Mouse (Mus musculus): ENCODE results near the gene Sfmbt1. TPM values are rescaled to one million over a fixed set of nuclear protein-coding genes. Genes with fewer than 3 reads are reported as not detected.

Gene Sfmbt1
- polyA plus RNA-seq, 1 experiment from 2014 or later: 12.5 TPM

GRCm38 (mm10) chr14:30761211-30761610, 46.6 kb downstream of the Sfmbt1 start:
- no peak overlapping the region for H3K27ac ChIP-seq (replicated peaks)
- no peak overlapping the region for H3K4me3 ChIP-seq (replicated peaks)
- H3K27me3 ChIP-seq: no peaks in the 10 kb centered on the region
- H3K9me3 ChIP-seq (replicated peaks): no peaks in the 10 kb centered on the region
- H3K36me3 ChIP-seq (replicated peaks): peaks cover 3% of the 10 kb centered on the region; the same call in 1 of the 2 replicates
- H3K4me2 ChIP-seq: no peak overlapping the region
- H3K4me1 ChIP-seq (replicated peaks): peaks cover 19% of the 10 kb centered on the region
- H3K9ac ChIP-seq: no peak overlapping the region
- 54% methylated on average over 1 of the region's 1 CpGs for WGBS (ENCODE audit: insufficient replicate concordance)
- no peak for ATAC-seq (ENCODE audit: insufficient read depth)

- no peak overlapping the region for H3K4me2 ChIP-seq
- H3K27ac ChIP-seq (replicated peaks): no peak overlapping the region
- no peak for ATAC-seq (ENCODE audit: insufficient read depth)
- no peaks in the 10 kb centered on the region for H3K27me3 ChIP-seq
- no peak overlapping the region for H3K4me3 ChIP-seq (replicated peaks)
- peaks cover 18% of the 10 kb centered on the region for H3K4me1 ChIP-seq (replicated peaks)
- WGBS (ENCODE audit: insufficient replicate concordance): 59% methylated on average over 7 of the region's 7 CpGs
- H3K9ac ChIP-seq: no peak overlapping the region
- no peaks in the 10 kb centered on the region for H3K9me3 ChIP-seq (replicated peaks)
- peaks cover 3% of the 10 kb centered on the region for H3K36me3 ChIP-seq (replicated peaks)
Measured at GRCm38 (mm10) chr14:30762131-30762903, 47.7 kb downstream of the Sfmbt1 start.

DNA sequence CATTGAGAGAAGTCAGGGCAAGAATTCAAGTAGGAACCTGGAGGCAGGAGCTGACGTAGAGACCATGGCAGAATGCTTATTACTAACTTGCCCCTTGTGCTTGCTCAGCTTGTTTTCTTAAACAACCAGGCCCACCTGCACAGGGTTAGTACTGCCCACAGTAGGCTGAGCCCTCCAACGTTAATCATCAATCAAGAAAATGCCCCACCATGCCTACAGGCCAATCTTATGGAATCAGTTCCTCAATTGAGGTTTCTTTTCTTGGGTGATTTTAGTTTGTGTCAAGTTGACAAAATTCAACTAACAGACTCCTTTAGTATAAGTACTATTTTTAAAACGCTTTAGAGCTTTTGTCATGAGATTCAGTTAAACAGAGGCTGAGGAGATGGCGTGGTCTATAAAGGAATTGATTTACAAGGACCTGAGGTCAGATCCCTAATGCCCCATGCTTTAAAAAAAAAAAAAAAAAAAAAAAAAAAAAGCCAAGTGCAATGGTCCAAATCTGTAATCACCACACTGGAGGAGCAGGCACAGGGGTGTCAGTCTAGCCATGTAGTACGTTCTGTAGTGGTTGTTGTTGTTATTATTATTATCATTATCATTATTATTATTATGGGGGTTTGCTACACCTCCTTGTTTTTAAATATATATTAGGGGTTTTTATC, 48.4 kb downstream of the Sfmbt1 start:
- H3K9me3 ChIP-seq (replicated peaks): no peaks in the 10 kb centered on the region
- no peak for ATAC-seq (ENCODE audit: insufficient read depth)
- WGBS (ENCODE audit: insufficient replicate concordance): 60% methylated on average over 5 of the region's 5 CpGs

DNA sequence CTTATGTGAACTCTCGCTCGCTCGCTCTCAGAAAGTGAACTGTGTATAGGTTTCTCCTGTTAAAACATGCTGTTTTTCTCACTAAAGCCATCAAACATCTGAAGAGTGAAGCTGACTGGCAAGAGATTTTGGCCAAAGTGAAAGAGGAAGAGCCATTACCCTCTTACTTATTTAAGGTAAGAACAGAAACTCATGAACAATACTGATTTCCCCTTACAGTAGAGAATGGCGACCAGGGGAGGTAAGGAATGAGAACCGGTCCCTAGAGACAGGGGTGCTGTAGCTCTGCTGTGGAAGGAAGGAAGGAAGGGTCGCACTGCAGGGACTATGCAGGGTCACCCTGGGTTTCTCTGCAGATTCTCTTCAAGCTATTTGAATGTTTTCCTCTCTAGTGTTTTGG, 70.0 kb downstream of the Sfmbt1 start:
- H3K4me1 ChIP-seq (replicated peaks): no peaks in the 10 kb centered on the region
- peaks cover 45% of the 10 kb centered on the region for H3K36me3 ChIP-seq (replicated peaks)
- no peak overlapping the region for H3K4me2 ChIP-seq
- no peaks in the 10 kb centered on the region for H3K27me3 ChIP-seq
- no peak for ATAC-seq (ENCODE audit: insufficient read depth)
- H3K9ac ChIP-seq: no peak overlapping the region
- H3K27ac ChIP-seq (replicated peaks): no peak overlapping the region
- H3K4me3 ChIP-seq (replicated peaks): no peak overlapping the region
- WGBS (ENCODE audit: insufficient replicate concordance): 83% methylated on average over 6 of the region's 6 CpGs
- H3K9me3 ChIP-seq (replicated peaks): no peaks in the 10 kb centered on the region

More for the DNA sequence above, 48.4 kb downstream of the Sfmbt1 start:
- no peaks in the 10 kb centered on the region for H3K27me3 ChIP-seq
- H3K4me3 ChIP-seq (replicated peaks): no peak overlapping the region
- peaks cover 18% of the 10 kb centered on the region for H3K4me1 ChIP-seq (replicated peaks)
- H3K27ac ChIP-seq (replicated peaks): no peak overlapping the region
- H3K9ac ChIP-seq: no peak overlapping the region
- peaks cover 8% of the 10 kb centered on the region for H3K36me3 ChIP-seq (replicated peaks)
- no peak overlapping the region for H3K4me2 ChIP-seq

- H3K4me3 ChIP-seq (replicated peaks): no peak overlapping the region
- H3K9ac ChIP-seq: no peak overlapping the region
- peaks cover 60% of the 10 kb centered on the region for H3K36me3 ChIP-seq (replicated peaks)
- no peak overlapping the region for H3K27ac ChIP-seq (replicated peaks)
- H3K27me3 ChIP-seq: no peaks in the 10 kb centered on the region
- no peak overlapping the region for H3K4me2 ChIP-seq
- no peak for ATAC-seq (ENCODE audit: insufficient read depth)
- 0 out of 2 replicates have a peak, but pooled peaks cover 2% of the 10 kb centered on the region for H3K4me1 ChIP-seq (replicated peaks)
- H3K9me3 ChIP-seq (replicated peaks): no peaks in the 10 kb centered on the region
- WGBS (ENCODE audit: insufficient replicate concordance): 39% methylated on average over 1 of the region's 1 CpGs
Measured at GRCm38 (mm10) chr14:30789471-30789870, 74.8 kb downstream of the Sfmbt1 start.

DNA sequence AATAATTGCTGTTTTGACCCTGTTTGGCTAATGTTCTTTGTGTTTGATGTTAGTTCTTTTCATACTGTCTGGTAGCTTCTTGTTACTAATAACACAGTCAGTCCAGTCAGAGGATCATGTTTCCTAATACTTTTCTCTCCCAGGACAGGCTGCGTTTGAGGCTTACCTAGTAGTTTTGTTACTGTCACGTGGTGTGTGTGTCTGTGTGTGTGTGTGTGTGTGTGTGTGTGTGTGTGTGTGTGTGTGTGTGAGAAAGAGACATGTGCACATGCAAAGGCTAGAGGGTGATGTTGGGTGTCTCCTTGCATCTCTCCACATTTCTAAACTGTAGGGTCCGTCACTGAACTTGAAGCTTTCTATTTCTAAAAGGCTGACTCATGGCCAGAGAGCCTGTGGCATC, 78.2 kb downstream of the Sfmbt1 start:
- peaks cover 50% of the 10 kb centered on the region for H3K36me3 ChIP-seq (replicated peaks)
- WGBS (ENCODE audit: insufficient replicate concordance): 72% methylated on average over 3 of the region's 3 CpGs
- H3K27me3 ChIP-seq: no peaks in the 10 kb centered on the region
- H3K4me3 ChIP-seq (replicated peaks): no peak overlapping the region
- H3K4me1 ChIP-seq (replicated peaks): 0 out of 2 replicates have a peak, but pooled peaks cover 2% of the 10 kb centered on the region
- ATAC-seq (ENCODE audit: insufficient read depth): no peak
- H3K9me3 ChIP-seq (replicated peaks): no peaks in the 10 kb centered on the region
- H3K9ac ChIP-seq: no peak overlapping the region
- H3K27ac ChIP-seq (replicated peaks): no peak overlapping the region
- H3K4me2 ChIP-seq: no peak overlapping the region

- no peak for ATAC-seq (ENCODE audit: insufficient read depth)
- Histone ChIP-seq H3K9me3 (replicated peaks) (no peaks in the 10 kb centered on the region), H3K4me3 (replicated peaks) (no peak overlapping the region), H3K4me1 (replicated peaks) (no peaks in the 10 kb centered on the region; the same call in 1 of the 2 replicates), H3K9ac (no peak overlapping the region), H3K27me3 (no peaks in the 10 kb centered on the region), H3K4me2 (no peak overlapping the region), H3K36me3 (replicated peaks) (peaks cover 41% of the 10 kb centered on the region), H3K27ac (replicated peaks) (no peak overlapping the region)
- WGBS (ENCODE audit: insufficient replicate concordance): 61% methylated on average over 2 of the region's 2 CpGs
Measured at GRCm38 (mm10) chr14:30801756-30802155, 87.1 kb downstream of the Sfmbt1 start.

- Histone ChIP-seq H3K4me2 (no peak overlapping the region), H3K4me1 (replicated peaks) (peaks cover 9% of the 10 kb centered on the region), H3K9me3 (replicated peaks) (no peaks in the 10 kb centered on the region), H3K36me3 (replicated peaks) (peaks cover 39% of the 10 kb centered on the region), H3K27me3 (no peaks in the 10 kb centered on the region), H3K4me3 (replicated peaks) (no peak overlapping the region), H3K27ac (replicated peaks) (no peak overlapping the region), H3K9ac (no peak overlapping the region)
- ATAC-seq (ENCODE audit: insufficient read depth): no peak
- WGBS (ENCODE audit: insufficient replicate concordance): 69% methylated on average over 3 of the region's 3 CpGs
Measured at GRCm38 (mm10) chr14:30821136-30821535, 106.5 kb downstream of the Sfmbt1 start.

GRCm38 (mm10) chr14:30824456-30824995, 109.9 kb downstream of the Sfmbt1 start:
- ATAC-seq (ENCODE audit: insufficient read depth): no peak
- Histone ChIP-seq H3K4me1 (replicated peaks) (peaks cover 43% of the 10 kb centered on the region), H3K36me3 (replicated peaks) (peaks cover 10% of the 10 kb centered on the region), H3K27ac (replicated peaks) (no peak overlapping the region), H3K9me3 (replicated peaks) (no peaks in the 10 kb centered on the region), H3K4me2 (no peak overlapping the region), H3K9ac (no peak overlapping the region), H3K27me3 (no peaks in the 10 kb centered on the region), H3K4me3 (replicated peaks) (no peak overlapping the region)
- 64% methylated on average over 6 of the region's 6 CpGs for WGBS (ENCODE audit: insufficient replicate concordance)

- ATAC-seq (ENCODE audit: insufficient read depth): no peak
- no peak overlapping the region for H3K27ac ChIP-seq (replicated peaks)
- 33% methylated on average over 5 of the region's 5 CpGs for whole genome bisulfite sequencing (ENCODE audit: insufficient replicate concordance)
Measured at GRCm38 (mm10) chr14:30825021-30825475, 110.4 kb downstream of the Sfmbt1 start.

GRCm38 (mm10) chr14:30825476-30826131, 111.0 kb downstream of the Sfmbt1 start, which contains the start of gene Tmem110:
TSS of gene Tmem110 (plus strand) at chr14:30825590.
- Histone ChIP-seq H3K4me3 (replicated peaks) (peak within 1 kb of the TSS; percentile 97), H3K36me3 (replicated peaks) (no peaks in the 10 kb centered on the region), H3K27ac (replicated peaks) (peak within 1 kb of the TSS; percentile 48; the same call in 1 of the 2 replicates), H3K9ac (peak within 1 kb of the TSS; percentile 84), H3K27me3 (no peaks in the 10 kb centered on the region), H3K4me2 (peak within 1 kb of the TSS; percentile 92), H3K4me1 (replicated peaks) (peaks cover 54% of the 10 kb centered on the region), H3K9me3 (replicated peaks) (no peaks in the 10 kb centered on the region)
- under 1% methylated on average over 68 of the region's 68 CpGs for WGBS (ENCODE audit: insufficient replicate concordance)
- peak; percentile 86 for ATAC-seq (ENCODE audit: insufficient read depth)

More at GRCm38 (mm10) chr14:30825021-30825475, 110.4 kb downstream of the Sfmbt1 start:
- Histone ChIP-seq H3K4me1 (replicated peaks) (peaks cover 48% of the 10 kb centered on the region), H3K4me3 (replicated peaks) (peak overlapping the region; percentile 97), H3K9ac (0 out of 2 replicates have a peak overlapping the region, but pooled peaks have one; percentile 84), H3K4me2 (peak overlapping the region; percentile 92), H3K9me3 (replicated peaks) (no peaks in the 10 kb centered on the region), H3K27me3 (no peaks in the 10 kb centered on the region), H3K36me3 (replicated peaks) (peaks cover 5% of the 10 kb centered on the region)

Data from liver, embryonic 15.5 days (tissue).